Comparison of ENCODE assay signal across 11 mouse cellular contexts in genomic region chr6:39400343-39400742, GRCm38 (mm10). TPM values are rescaled to one million over a fixed set of nuclear protein-coding genes. Genes with fewer than 3 reads are reported as not detected.
A peak's percentile ranks its signal among the peaks of the same experiment; 100 is the strongest.
DNase-seq lines count a peak whose midpoint lies in the region; ATAC-seq and TF ChIP-seq lines count a peak whose summit lies in the region.
"Had no signal": no experiment of that assay in that cellular context is flagged by ENCODE, and none has a peak within 500 bp of the region (broad histone marks: within the 10 kb centered on the region; RNA-seq: fewer than 3 reads in every experiment).

No protein-coding gene starts in this region.

- no peaks in the 10 kb centered on the region for H3K4me1 ChIP-seq in heart, embryonic 11.5 days (ENCODE audit: control insufficient read depth, insufficient read depth, low read length)
- no peaks in the 10 kb centered on the region for H3K4me1 ChIP-seq in limb, embryonic 14.5 days (ENCODE audit: control insufficient read depth, insufficient read depth, low read length)
- H3K4me1 ChIP-seq: heart, embryonic 13.5 days; midbrain, embryonic 12.5 days had no signal

- H3K27me3 ChIP-seq in heart, embryonic 11.5 days (ENCODE audit: control insufficient read depth, insufficient read depth, low read length): no peaks in the 10 kb centered on the region
- no peaks in the 10 kb centered on the region for H3K27me3 ChIP-seq in limb, embryonic 14.5 days (ENCODE audit: control insufficient read depth, insufficient read depth, low read length)
- H3K27me3 ChIP-seq: heart, embryonic 13.5 days; midbrain, embryonic 12.5 days had no signal

- no peak for TF ChIP-seq POLR2A in limb, embryonic 14.5 days (IDR thresholded peaks at IDR 0.05; ENCODE audit: borderline replicate concordance, extremely low read depth, insufficient read depth, insufficient read length)

- no peak overlapping the region for H3K4me3 ChIP-seq in heart, embryonic 11.5 days (ENCODE audit: low read depth, low read length)
- H3K4me3 ChIP-seq in limb, embryonic 14.5 days (replicated peaks; ENCODE audit: low read length): no peak overlapping the region
- H3K4me3 ChIP-seq: heart, embryonic 13.5 days; midbrain, embryonic 12.5 days had no signal

- H3K27ac ChIP-seq in heart, embryonic 11.5 days (ENCODE audit: low read depth, low read length): no peak overlapping the region
- H3K27ac ChIP-seq in limb, embryonic 14.5 days (replicated peaks; ENCODE audit: low read depth, low read length): no peak overlapping the region
- H3K27ac ChIP-seq: heart, embryonic 13.5 days; midbrain, embryonic 12.5 days had no signal

- DNase-seq in heart, postnatal 10 days: peak; percentile 22 to 61
- DNase-seq in 3T3-L1 (ENCODE audit: low read depth, low spot score) (peak; percentile 85), ZHBTc4 (ENCODE audit: low read depth, low spot score) (peak; percentile 99)
- DNase-seq in limb, embryonic 14.5 days (ENCODE audit: low spot score): peak; percentile 16
- DNase-seq in ovary, postnatal 14 days (ENCODE audit: low spot score): no peak
- DNase-seq in spleen, postnatal 4 days (ENCODE audit: low spot score in 2 of 2): no peak
- no peak for DNase-seq in urinary bladder, postnatal 36 days (ENCODE audit: low spot score in 2 of 2)
- DNase-seq: thymus, postnatal 14 days had no signal

- intact Hi-C loops in heart, postnatal 10 days (cut with DNase I): no loop called here

- no peak overlapping the region for H3K4me2 ChIP-seq in heart, embryonic 11.5 days
- no peak overlapping the region for H3K4me2 ChIP-seq in limb, embryonic 14.5 days (replicated peaks; ENCODE audit: low read depth, low read length, severe bottlenecking)
- H3K4me2 ChIP-seq: heart, embryonic 13.5 days; midbrain, embryonic 12.5 days had no signal

- ATAC-seq in heart, embryonic 11.5 days (replicated peaks; ENCODE audit: insufficient number of reproducible peaks, low FRiP score, low TSS enrichment): no peak
- ATAC-seq in limb, embryonic 14.5 days (ENCODE audit: low FRiP score, low read depth): no peak

- no peaks in the 10 kb centered on the region for H3K9me3 ChIP-seq in heart, embryonic 11.5 days (replicated peaks; ENCODE audit: control insufficient read depth, low read length)
- no peaks in the 10 kb centered on the region for H3K9me3 ChIP-seq in limb, embryonic 14.5 days (ENCODE audit: control insufficient read depth, low read length)
- H3K9me3 ChIP-seq: heart, embryonic 13.5 days; midbrain, embryonic 12.5 days had no signal

- no peak overlapping the region for H3K9ac ChIP-seq in heart, embryonic 11.5 days (ENCODE audit: low read depth, low read length)
- H3K9ac ChIP-seq in limb, embryonic 14.5 days (ENCODE audit: low read depth, low read length, severe bottlenecking): no peak overlapping the region
- H3K9ac ChIP-seq: heart, embryonic 13.5 days; midbrain, embryonic 12.5 days had no signal

- 74% methylated on average over 7 of the region's 7 CpGs for WGBS in heart, embryonic 11.5 days (ENCODE audit: insufficient replicate concordance)
- WGBS in limb, embryonic 14.5 days: 82% methylated on average over 7 of the region's 7 CpGs

- H3K36me3 ChIP-seq in heart, embryonic 11.5 days (ENCODE audit: control insufficient read depth, insufficient read depth, low read length): no peaks in the 10 kb centered on the region; the same call in 1 of the 2 replicates
- H3K36me3 ChIP-seq in limb, embryonic 14.5 days (ENCODE audit: control insufficient read depth, insufficient read depth, low read length): peaks cover 31% of the 10 kb centered on the region

RNA-seq across cellular contexts. Expression of gene Rab19, which starts 19.4 kb away (rescaled TPM):
- total RNA-seq in heart, postnatal 10 days (2021): under 1 TPM; 0.22 to 0.32 TPM
- 0.64 and 0.96 TPM in 2 replicates for polyA plus RNA-seq in heart, embryonic 11.5 days (2014; fragmentation: Nextera tagmentation; extraction: Ambion mirVana)
- 0.33 and 0.52 TPM in 2 replicates for polyA plus RNA-seq in limb, embryonic 14.5 days (2012; rRNA removed)
- 0.75 and 1.3 TPM in 2 replicates for polyA plus RNA-seq in limb, embryonic 14.5 days (2014; fragmentation: Nextera tagmentation; extraction: Ambion mirVana)

RNA-seq across cellular contexts. Expression of gene Mkrn1, which starts 19.9 kb away (rescaled TPM):
- 10 to 100 TPM; 52.7 to 84.4 TPM for total RNA-seq in heart, postnatal 10 days (2021)
- 33.2 and 34.5 TPM in 2 replicates for polyA plus RNA-seq in heart, embryonic 11.5 days (2014; fragmentation: Nextera tagmentation; extraction: Ambion mirVana)
- 30.9 and 31.2 TPM in 2 replicates for polyA plus RNA-seq in limb, embryonic 14.5 days (2012; rRNA removed)
- polyA plus RNA-seq in limb, embryonic 14.5 days (2014; fragmentation: Nextera tagmentation; extraction: Ambion mirVana): 61.8 and 66.6 TPM in 2 replicates

RNA-seq across cellular contexts. Expression of gene Slc37a3, which starts 22.9 kb away (rescaled TPM):
- 10 to 100 TPM; 29.9 to 37.7 TPM for total RNA-seq in heart, postnatal 10 days (2021)
- polyA plus RNA-seq in heart, embryonic 11.5 days (2014; fragmentation: Nextera tagmentation; extraction: Ambion mirVana): 34.5 and 43.5 TPM in 2 replicates
- polyA plus RNA-seq in limb, embryonic 14.5 days (2012; rRNA removed): 42.8 and 43.9 TPM in 2 replicates
- polyA plus RNA-seq in limb, embryonic 14.5 days (2014; fragmentation: Nextera tagmentation; extraction: Ambion mirVana): 62.6 and 71.2 TPM in 2 replicates

Comparison
In these comparisons a context has a peak if more than half of its experiments do, and no peak if none do; other contexts are left out.
1. DNase-seq: peak in heart, postnatal 10 days (2 of 2), 3T3-L1 (single experiment), ZHBTc4 (single experiment) and limb, embryonic 14.5 days (single experiment); none in ovary, postnatal 14 days (single experiment), spleen, postnatal 4 days (0 of 2) and urinary bladder, postnatal 36 days (0 of 2).